Mouse (Mus musculus): ENCODE data around the gene Mex3d. TPM values are rescaled to one million over a fixed set of nuclear protein-coding genes. Genes with fewer than 3 reads are reported as not detected.

Gene Mex3d
- polyA plus RNA-seq, 1 experiment, result 17.2 TPM

DNA sequence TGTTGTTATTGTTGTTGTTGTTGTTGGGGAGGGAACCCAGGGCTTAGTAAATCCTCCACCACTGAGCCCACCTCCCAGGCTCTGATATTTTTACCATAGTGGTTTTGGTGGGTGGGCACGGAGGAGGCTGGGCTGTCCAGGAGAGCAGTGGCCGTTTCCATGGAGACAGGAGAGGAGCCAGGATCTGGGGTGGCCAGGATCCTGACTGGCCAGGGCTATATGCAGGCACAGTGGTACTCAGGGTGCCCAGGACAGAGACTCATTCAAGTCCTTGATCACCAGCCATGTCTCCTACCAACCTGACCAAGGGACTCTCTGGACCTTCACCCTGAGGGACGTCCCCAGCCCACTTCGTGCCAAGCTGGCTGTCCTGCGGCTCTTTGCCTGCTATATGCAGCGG, 23.7 kb downstream of the Mex3d start:
- Histone ChIP-seq H3K36me3 (replicated peaks; ENCODE audit: low read length) (no peaks in the 10 kb centered on the region), H3K27me3 (replicated peaks) (peaks cover 88% of the 10 kb centered on the region), H3K9me3 (peaks cover 26% of the 10 kb centered on the region), H3K4me3 (replicated peaks) (no peak overlapping the region), H3K4me1 (peaks cover 9% of the 10 kb centered on the region; the same call in 1 of the 2 replicates)
- TF ChIP-seq FLI1 (IDR thresholded peaks at IDR 0.05; ENCODE audit: low read length) (no peak), GATA1 (IDR thresholded peaks at IDR 0.05; ENCODE audit: borderline replicate concordance, low read length) (no peak)

DNA sequence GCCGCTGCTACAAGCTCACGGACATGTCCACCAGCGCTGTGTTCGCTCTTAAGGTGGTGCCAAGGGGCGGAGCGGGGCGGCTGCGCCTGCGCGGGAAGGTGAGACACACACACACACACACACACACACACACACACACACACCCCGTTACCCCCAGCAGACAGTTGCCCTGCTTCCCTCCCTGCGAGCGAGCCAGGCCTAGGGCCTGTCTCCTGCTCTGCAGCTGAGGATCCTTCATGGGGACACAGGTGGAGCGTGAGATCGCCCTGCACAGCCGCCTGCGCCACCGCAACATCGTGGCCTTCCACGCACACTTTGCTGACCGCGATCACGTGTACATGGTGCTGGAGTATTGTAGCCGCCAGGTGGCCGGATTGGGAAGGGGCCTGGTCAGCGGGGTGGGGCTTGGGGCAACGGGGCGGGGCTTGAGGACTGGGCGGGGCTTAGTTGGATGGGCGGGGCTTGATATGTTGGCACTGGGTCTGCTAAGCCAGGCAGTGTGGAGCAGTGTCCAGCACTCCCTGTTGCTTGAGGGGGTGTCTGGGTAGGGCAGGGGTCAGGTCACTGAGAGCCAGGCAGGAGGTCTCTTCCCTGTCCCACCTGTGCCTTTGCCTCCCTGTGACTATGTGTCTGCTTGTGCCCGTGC, 29.3 kb downstream of the Mex3d start:
- H3K9me3 ChIP-seq, result peaks cover 14% of the 10 kb centered on the region
- no peaks in the 10 kb centered on the region for H3K36me3 ChIP-seq (replicated peaks; ENCODE audit: low read length)
- H3K4me1 ChIP-seq, result peaks cover 38% of the 10 kb centered on the region
- H3K4me3 ChIP-seq (replicated peaks), result peak overlapping the region; percentile 85
- TF ChIP-seq FLI1 (IDR thresholded peaks at IDR 0.05; ENCODE audit: low read length), result no peak
- TF ChIP-seq GATA1 (IDR thresholded peaks at IDR 0.05; ENCODE audit: borderline replicate concordance, low read length), result no peak
- H3K27me3 ChIP-seq (replicated peaks), result peaks cover 89% of the 10 kb centered on the region

DNA sequence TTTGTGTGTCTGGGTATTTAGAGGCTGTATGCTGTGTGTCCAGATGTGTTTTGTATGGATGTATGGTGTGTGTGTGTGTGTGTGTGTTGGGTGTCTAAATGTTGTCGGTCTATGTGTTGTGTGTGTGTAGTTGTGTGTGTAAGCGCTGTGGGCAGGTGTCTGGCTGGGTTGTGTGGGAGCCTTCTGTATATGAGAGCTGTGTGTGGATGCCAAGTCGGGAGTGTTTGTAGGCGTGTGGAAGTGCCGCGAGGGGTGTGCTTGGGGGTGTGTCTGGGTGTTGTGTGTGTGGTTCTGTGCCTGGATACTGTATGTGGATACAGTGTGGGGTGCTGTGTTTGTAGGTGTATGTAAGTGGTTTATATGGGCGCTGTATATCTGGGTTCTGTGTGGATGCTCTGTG, 30.1 kb downstream of the Mex3d start:
- TF ChIP-seq FLI1 (IDR thresholded peaks at IDR 0.05; ENCODE audit: low read length), result no peak
- TF ChIP-seq GATA1 (IDR thresholded peaks at IDR 0.05; ENCODE audit: borderline replicate concordance, low read length), result no peak
- peaks cover 89% of the 10 kb centered on the region for H3K27me3 ChIP-seq (replicated peaks)
- peaks cover 46% of the 10 kb centered on the region for H3K4me1 ChIP-seq
- H3K9me3 ChIP-seq, result peaks cover 6% of the 10 kb centered on the region
- no peak overlapping the region for H3K4me3 ChIP-seq (replicated peaks)
- no peaks in the 10 kb centered on the region for H3K36me3 ChIP-seq (replicated peaks; ENCODE audit: low read length)

GRCm38 (mm10) chr10:80356737-80357136, 30.7 kb downstream of the Mex3d start:
- Histone ChIP-seq H3K9me3 (peaks cover 3% of the 10 kb centered on the region; the same call in 1 of the 2 replicates), H3K4me1 (peaks cover 52% of the 10 kb centered on the region), H3K36me3 (replicated peaks; ENCODE audit: low read length) (no peaks in the 10 kb centered on the region), H3K4me3 (replicated peaks) (no peak overlapping the region), H3K27me3 (replicated peaks) (peaks cover 93% of the 10 kb centered on the region)
- TF ChIP-seq GATA1 (IDR thresholded peaks at IDR 0.05; ENCODE audit: borderline replicate concordance, low read length), result no peak
- TF ChIP-seq FLI1 (IDR thresholded peaks at IDR 0.05; ENCODE audit: low read length), result no peak

GRCm38 (mm10) chr10:80356001-80356682, 31.3 kb downstream of the Mex3d start, which contains the start of gene Plk5:
Gene Plk5, plus strand, starts transcription at chr10:80356459.
- TF ChIP-seq FLI1 (IDR thresholded peaks at IDR 0.05; ENCODE audit: low read length) (no peak), GATA1 (IDR thresholded peaks at IDR 0.05; ENCODE audit: borderline replicate concordance, low read length) (no peak)
- Histone ChIP-seq H3K4me3 (replicated peaks) (no peak within 1 kb of the TSS), H3K27me3 (replicated peaks) (peaks cover 96% of the 10 kb centered on the region), H3K36me3 (replicated peaks; ENCODE audit: low read length) (no peaks in the 10 kb centered on the region), H3K9me3 (0 out of 2 replicates have a peak, but pooled peaks cover 3% of the 10 kb centered on the region), H3K4me1 (peaks cover 53% of the 10 kb centered on the region)

GRCm38 (mm10) chr10:80355431-80355830, 32.0 kb downstream of the Mex3d start:
- Histone ChIP-seq H3K4me1 (peaks cover 59% of the 10 kb centered on the region), H3K36me3 (replicated peaks; ENCODE audit: low read length) (no peaks in the 10 kb centered on the region), H3K4me3 (replicated peaks) (no peak overlapping the region), H3K27me3 (replicated peaks) (peaks cover 96% of the 10 kb centered on the region), H3K9me3 (0 out of 2 replicates have a peak, but pooled peaks cover 3% of the 10 kb centered on the region)
- no peak for TF ChIP-seq GATA1 (IDR thresholded peaks at IDR 0.05; ENCODE audit: borderline replicate concordance, low read length)
- no peak for TF ChIP-seq FLI1 (IDR thresholded peaks at IDR 0.05; ENCODE audit: low read length)

GRCm38 (mm10) chr10:80352727-80353126, 34.7 kb downstream of the Mex3d start:
- Histone ChIP-seq H3K4me1 (peaks cover 75% of the 10 kb centered on the region), H3K36me3 (replicated peaks; ENCODE audit: low read length) (no peaks in the 10 kb centered on the region), H3K9me3 (no peaks in the 10 kb centered on the region), H3K4me3 (replicated peaks) (peak overlapping the region; percentile 46), H3K27me3 (replicated peaks) (peaks cover 93% of the 10 kb centered on the region)
- TF ChIP-seq GATA1 (IDR thresholded peaks at IDR 0.05; ENCODE audit: borderline replicate concordance, low read length) (no peak), FLI1 (IDR thresholded peaks at IDR 0.05; ENCODE audit: low read length) (no peak)

- peaks cover 78% of the 10 kb centered on the region for H3K4me1 ChIP-seq
Measured at GRCm38 (mm10) chr10:80351896-80352295, 35.6 kb downstream of the Mex3d start.

GRCm38 (mm10) chr10:80350292-80350691, 37.2 kb downstream of the Mex3d start:
- TF ChIP-seq FLI1 (IDR thresholded peaks at IDR 0.05; ENCODE audit: low read length) (no peak), GATA1 (IDR thresholded peaks at IDR 0.05; ENCODE audit: borderline replicate concordance, low read length) (no peak)
- H3K4me3 ChIP-seq (replicated peaks), result peak overlapping the region; percentile 9
- H3K9me3 ChIP-seq, result no peaks in the 10 kb centered on the region
- peaks cover 73% of the 10 kb centered on the region for H3K4me1 ChIP-seq
- H3K36me3 ChIP-seq (replicated peaks; ENCODE audit: low read length), result no peaks in the 10 kb centered on the region
- peaks cover 70% of the 10 kb centered on the region for H3K27me3 ChIP-seq (replicated peaks)

More at GRCm38 (mm10) chr10:80351896-80352295, 35.6 kb downstream of the Mex3d start:
- H3K27me3 ChIP-seq (replicated peaks), result peaks cover 86% of the 10 kb centered on the region
- H3K4me3 ChIP-seq (replicated peaks), result no peak overlapping the region
- TF ChIP-seq GATA1 (IDR thresholded peaks at IDR 0.05; ENCODE audit: borderline replicate concordance, low read length) (no peak), FLI1 (IDR thresholded peaks at IDR 0.05; ENCODE audit: low read length) (no peak)
- no peaks in the 10 kb centered on the region for H3K36me3 ChIP-seq (replicated peaks; ENCODE audit: low read length)
- H3K9me3 ChIP-seq, result no peaks in the 10 kb centered on the region

GRCm38 (mm10) chr10:80348981-80349380, 38.5 kb downstream of the Mex3d start:
- TF ChIP-seq FLI1 (IDR thresholded peaks at IDR 0.05; ENCODE audit: low read length), result no peak
- TF ChIP-seq GATA1 (IDR thresholded peaks at IDR 0.05; ENCODE audit: borderline replicate concordance, low read length), result no peak
- Histone ChIP-seq H3K4me1 (peaks cover 81% of the 10 kb centered on the region), H3K4me3 (replicated peaks) (no peak overlapping the region), H3K9me3 (no peaks in the 10 kb centered on the region), H3K36me3 (replicated peaks; ENCODE audit: low read length) (no peaks in the 10 kb centered on the region), H3K27me3 (replicated peaks) (peaks cover 58% of the 10 kb centered on the region)
